Mouse (Mus musculus) neural tube, embryonic 11.5 days (tissue): ENCODE results near the gene Pou6f2. TPM values are rescaled to one million over a fixed set of nuclear protein-coding genes. Genes with fewer than 3 reads are reported as not detected.

Experiments used
- ATAC-seq: fragments of 200-750 bp; cut with Nextera tagmentation; 2 replicates; pipeline ENCODE4 v1.8.0; 2017; ENCODE audit warnings: moderate number of reproducible peaks, mild to moderate bottlenecking, moderate TSS enrichment, moderate library complexity; ENCODE audit not compliant: insufficient read depth, low FRiP score, low TSS enrichment
- DNase-seq: peaks from one replicate; pipeline ENCODE4 v3.0.0-alpha.2; 2015; ENCODE audit warnings: low spot score
- H3K27ac ChIP-seq: fragments of 300-500 bp; sonication (generic); 2 replicates; pipeline ENCODE4 v1.5.1; 2014; ENCODE audit warnings: low read depth, mild to moderate bottlenecking, low read length
- H3K27me3 ChIP-seq: fragments of 300-500 bp; sonication (generic); 2 replicates; pipeline ENCODE4 v1.6.1; 2014; ENCODE audit warnings: mild to moderate bottlenecking, low read length, mixed read lengths; ENCODE audit not compliant: control insufficient read depth, insufficient read depth
- H3K36me3 ChIP-seq: fragments of 300-500 bp; sonication (generic); 2 replicates; pipeline ENCODE4 v1.6.1; 2014; ENCODE audit warnings: mild to moderate bottlenecking, low read length, moderate library complexity, mixed read lengths; ENCODE audit not compliant: control insufficient read depth, insufficient read depth
- H3K4me1 ChIP-seq: fragments of 300-500 bp; sonication (generic); 2 replicates; pipeline ENCODE4 v1.6.1; 2014; ENCODE audit warnings: low read length, mixed read lengths; ENCODE audit not compliant: control insufficient read depth, insufficient read depth
- H3K4me2 ChIP-seq: fragments of 300-500 bp; sonication (generic); 2 replicates; pipeline ENCODE4 v1.6.1; 2014; ENCODE audit warnings: low read depth, mild to moderate bottlenecking, moderate library complexity
- H3K4me3 ChIP-seq: fragments of 300-500 bp; sonication (generic); 2 replicates; pipeline ENCODE4 v1.5.1; 2014; ENCODE audit warnings: low read depth, low read length
- H3K9ac ChIP-seq: fragments of 300-500 bp; sonication (generic); 2 replicates; pipeline ENCODE4 v1.6.1; 2014; ENCODE audit warnings: mild to moderate bottlenecking, low read length
- H3K9me3 ChIP-seq: fragments of 300-500 bp; sonication (generic); 2 replicates; pipeline ENCODE4 v1.6.1; 2016; ENCODE audit warnings: low read length; ENCODE audit not compliant: control insufficient read depth
- WGBS: fragments of 180-500 bp; shearing (Covaris S2); extraction: QIAGEN DNeasy Blood & Tissue Kit; methylation state at CpG from one replicate; pipeline ENCODE4 v1.1.7; 2014; 5-methylcytosine and 5-hydroxymethylcytosine counted together
- polyA plus RNA-seq: library from polyadenylated mRNA; unstranded; fragments of >200 nt; fragmentation: Nextera tagmentation; extraction: Ambion mirVana; gene quantifications from 2 replicates; pipeline ENCODE4 v1.2.1, GENCODE M21; 2014

Gene Pou6f2
- polyA plus RNA-seq, 1 experiment from 2014 or later, result 4.0 TPM

DNA sequence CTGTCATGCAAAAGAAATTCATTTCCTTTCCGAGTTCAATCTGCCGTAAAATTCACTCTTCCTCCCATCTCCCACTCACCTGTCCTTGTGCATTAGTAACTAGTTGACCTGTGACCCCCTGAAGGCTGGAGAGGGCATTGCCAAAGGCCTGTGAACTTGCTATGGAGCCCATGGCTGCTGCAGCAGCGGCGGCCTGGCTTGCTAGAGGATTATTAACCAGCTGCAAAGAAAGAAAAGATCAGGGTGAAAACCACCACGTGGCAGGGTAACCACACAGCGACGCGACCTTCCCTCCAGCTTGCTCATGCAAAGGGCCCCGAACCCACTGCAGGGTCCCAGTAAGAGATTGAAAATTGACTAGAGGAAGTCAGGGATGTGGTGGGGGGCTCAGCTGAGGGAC lies 225.2 kb downstream of the Pou6f2 start:
- DNase-seq (no peak), ATAC-seq (no peak)
- Histone ChIP-seq H3K4me2 (no peak overlapping the region), H3K4me3 (no peak overlapping the region), H3K4me1 (no peaks in the 10 kb centered on the region), H3K9ac (no peak overlapping the region), H3K27me3 (no peaks in the 10 kb centered on the region), H3K9me3 (no peaks in the 10 kb centered on the region), H3K36me3 (no peaks in the 10 kb centered on the region), H3K27ac (no peak overlapping the region)
- 51% methylated on average over 9 of the region's 9 CpGs for WGBS

DNA sequence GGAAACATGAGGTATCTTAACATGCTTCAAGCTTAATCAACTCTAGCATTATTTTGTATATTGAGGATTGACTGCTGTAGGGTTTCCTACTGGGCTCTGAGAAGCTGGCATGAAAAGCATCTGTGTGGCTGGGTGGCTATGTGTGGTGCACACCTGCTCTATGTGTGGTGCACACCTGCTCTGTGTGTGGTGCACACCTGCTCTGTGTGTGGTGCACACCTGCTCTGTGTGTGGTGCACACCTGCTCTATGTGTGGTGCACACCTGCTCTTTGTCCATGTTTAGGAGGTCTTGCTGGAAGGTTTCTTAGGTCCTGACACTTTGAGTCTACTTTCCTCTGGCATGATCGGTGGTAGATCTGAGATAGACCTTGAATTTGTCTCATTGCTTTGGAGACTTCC lies 233.3 kb downstream of the Pou6f2 start:
- no peak overlapping the region for H3K27ac ChIP-seq
- ATAC-seq, result no peak
- H3K4me3 ChIP-seq, result no peak overlapping the region
- H3K4me1 ChIP-seq, result no peaks in the 10 kb centered on the region
- no peaks in the 10 kb centered on the region for H3K27me3 ChIP-seq
- no peaks in the 10 kb centered on the region for H3K9me3 ChIP-seq
- no peak overlapping the region for H3K9ac ChIP-seq
- H3K36me3 ChIP-seq, result no peaks in the 10 kb centered on the region
- 93% methylated on average over 1 of the region's 1 CpGs for WGBS
- DNase-seq, result no peak
- H3K4me2 ChIP-seq, result no peak overlapping the region

- no peak for ATAC-seq
- WGBS, result 68% methylated on average over 5 of the region's 5 CpGs
- DNase-seq, result no peak
Observed at GRCm38 (mm10) chr13:18160566-18160965, 236.9 kb downstream of the Pou6f2 start.

GRCm38 (mm10) chr13:18153949-18154582 lies 243.4 kb downstream of the Pou6f2 start:
- H3K36me3 ChIP-seq, result no peaks in the 10 kb centered on the region
- WGBS, result 87% methylated on average over 6 of the region's 6 CpGs
- H3K27me3 ChIP-seq, result no peaks in the 10 kb centered on the region
- no peak overlapping the region for H3K4me3 ChIP-seq
- H3K4me1 ChIP-seq, result no peaks in the 10 kb centered on the region
- H3K9me3 ChIP-seq, result no peaks in the 10 kb centered on the region
- H3K9ac ChIP-seq, result no peak overlapping the region
- DNase-seq (no peak), ATAC-seq (no peak)
- no peak overlapping the region for H3K27ac ChIP-seq
- H3K4me2 ChIP-seq, result no peak overlapping the region

More at GRCm38 (mm10) chr13:18160566-18160965, 236.9 kb downstream of the Pou6f2 start:
- no peaks in the 10 kb centered on the region for H3K27me3 ChIP-seq
- H3K9me3 ChIP-seq, result no peaks in the 10 kb centered on the region
- H3K4me3 ChIP-seq, result no peak overlapping the region
- no peaks in the 10 kb centered on the region for H3K36me3 ChIP-seq
- no peak overlapping the region for H3K4me2 ChIP-seq
- H3K9ac ChIP-seq, result no peak overlapping the region
- no peaks in the 10 kb centered on the region for H3K4me1 ChIP-seq
- no peak overlapping the region for H3K27ac ChIP-seq

DNA sequence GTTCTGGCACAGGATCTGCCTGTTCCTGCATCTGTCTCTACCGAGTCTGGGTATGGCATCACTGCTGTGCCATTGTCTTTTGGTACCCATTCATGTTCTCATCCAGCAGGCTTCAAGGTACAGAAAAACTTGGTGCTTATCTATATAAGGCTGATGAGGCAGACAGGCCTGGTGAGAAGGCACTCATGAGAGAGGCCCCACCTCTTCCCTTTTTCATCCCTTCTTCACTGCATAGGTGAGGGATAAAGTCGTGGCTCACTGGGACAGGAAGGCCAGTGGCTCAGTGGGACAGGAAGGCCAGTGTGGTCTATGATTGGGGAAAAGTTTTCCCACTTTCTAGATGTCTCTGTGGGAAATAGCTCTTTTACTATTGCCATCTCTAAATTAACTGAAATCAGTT lies 263.8 kb downstream of the Pou6f2 start:
- Histone ChIP-seq H3K4me3 (no peak overlapping the region), H3K36me3 (no peaks in the 10 kb centered on the region), H3K4me1 (no peaks in the 10 kb centered on the region), H3K9me3 (no peaks in the 10 kb centered on the region), H3K4me2 (no peak overlapping the region), H3K27me3 (no peaks in the 10 kb centered on the region), H3K27ac (no peak overlapping the region), H3K9ac (no peak overlapping the region)
- DNase-seq (no peak), ATAC-seq (no peak)
- WGBS, result 66% methylated on average over 2 of the region's 2 CpGs

- Histone ChIP-seq H3K9me3 (no peaks in the 10 kb centered on the region), H3K36me3 (no peaks in the 10 kb centered on the region), H3K4me3 (no peak overlapping the region), H3K4me1 (no peaks in the 10 kb centered on the region), H3K27me3 (no peaks in the 10 kb centered on the region), H3K4me2 (no peak overlapping the region), H3K27ac (no peak overlapping the region), H3K9ac (no peak overlapping the region)
- DNase-seq (no peak), ATAC-seq (no peak)
- WGBS, result 76% methylated on average over 5 of the region's 5 CpGs
Observed at GRCm38 (mm10) chr13:18133193-18133592, 264.3 kb downstream of the Pou6f2 start.

- Histone ChIP-seq H3K9me3 (no peaks in the 10 kb centered on the region), H3K9ac (no peak overlapping the region), H3K4me1 (no peaks in the 10 kb centered on the region), H3K27ac (no peak overlapping the region), H3K4me3 (no peak overlapping the region), H3K27me3 (no peaks in the 10 kb centered on the region), H3K4me2 (no peak overlapping the region), H3K36me3 (no peaks in the 10 kb centered on the region)
- no peak for ATAC-seq
- no peak for DNase-seq
Observed at GRCm38 (mm10) chr13:18131324-18131723, 266.2 kb downstream of the Pou6f2 start.

DNA sequence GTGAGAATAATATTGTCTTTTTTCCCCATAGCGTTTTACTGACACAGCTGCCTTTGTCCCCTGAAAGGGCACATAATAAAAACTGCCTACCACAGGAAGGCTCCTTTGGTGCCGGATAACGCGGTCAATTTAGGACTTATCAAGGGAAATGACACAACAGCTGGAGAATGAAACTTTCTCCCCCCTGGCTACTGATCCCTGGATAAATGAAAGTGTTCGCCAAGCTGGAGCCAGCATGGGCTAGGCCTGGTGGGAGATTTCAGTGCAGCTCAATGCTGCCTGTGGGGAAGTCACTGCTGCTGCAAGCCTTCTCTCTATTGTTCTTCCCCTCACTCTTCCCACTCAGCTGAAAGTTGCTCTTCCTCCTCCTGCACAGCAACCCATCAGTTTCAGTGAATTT lies 267.8 kb downstream of the Pou6f2 start:
- Histone ChIP-seq H3K27me3 (no peaks in the 10 kb centered on the region), H3K36me3 (no peaks in the 10 kb centered on the region), H3K9ac (no peak overlapping the region), H3K27ac (no peak overlapping the region), H3K4me2 (no peak overlapping the region), H3K9me3 (no peaks in the 10 kb centered on the region), H3K4me3 (no peak overlapping the region), H3K4me1 (no peaks in the 10 kb centered on the region)
- no peak for ATAC-seq
- no peak for DNase-seq
- WGBS, result 24% methylated on average over 5 of the region's 5 CpGs

DNA sequence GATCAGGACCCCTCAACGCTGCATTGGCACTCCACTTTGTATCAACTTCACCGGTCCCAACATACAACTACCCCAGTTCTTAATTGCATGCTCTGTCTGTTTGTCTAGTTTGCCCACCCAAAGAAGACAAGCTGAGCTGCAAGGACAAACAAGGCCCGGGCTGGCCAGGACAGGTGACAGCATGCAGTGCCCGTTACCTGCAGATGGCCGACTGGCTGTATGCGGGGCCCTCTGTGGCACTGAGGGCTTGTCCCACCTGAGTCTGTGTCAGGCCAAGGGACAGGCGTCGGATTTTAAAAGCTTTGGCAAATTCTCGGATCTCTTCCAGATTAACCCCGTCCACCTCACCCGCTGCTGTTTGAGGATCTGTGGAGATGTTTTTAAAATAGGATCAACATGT lies 268.7 kb downstream of the Pou6f2 start:
- WGBS, result 89% methylated on average over 11 of the region's 11 CpGs
- DNase-seq (no peak), ATAC-seq (no peak)
- no peak overlapping the region for H3K4me2 ChIP-seq
- no peaks in the 10 kb centered on the region for H3K27me3 ChIP-seq
- H3K9ac ChIP-seq, result no peak overlapping the region
- no peaks in the 10 kb centered on the region for H3K9me3 ChIP-seq
- no peak overlapping the region for H3K27ac ChIP-seq
- no peaks in the 10 kb centered on the region for H3K36me3 ChIP-seq
- no peaks in the 10 kb centered on the region for H3K4me1 ChIP-seq
- H3K4me3 ChIP-seq, result no peak overlapping the region
